Mouse (Mus musculus): ENCODE results near the gene 1700010I14Rik. TPM values are rescaled to one million over a fixed set of nuclear protein-coding genes. Genes with fewer than 3 reads are reported as not detected.

1700010I14Rik gene
- total and polyA plus RNA-seq, 3 experiments = 0.23 to 2.2 TPM; not detected in 1

DNA sequence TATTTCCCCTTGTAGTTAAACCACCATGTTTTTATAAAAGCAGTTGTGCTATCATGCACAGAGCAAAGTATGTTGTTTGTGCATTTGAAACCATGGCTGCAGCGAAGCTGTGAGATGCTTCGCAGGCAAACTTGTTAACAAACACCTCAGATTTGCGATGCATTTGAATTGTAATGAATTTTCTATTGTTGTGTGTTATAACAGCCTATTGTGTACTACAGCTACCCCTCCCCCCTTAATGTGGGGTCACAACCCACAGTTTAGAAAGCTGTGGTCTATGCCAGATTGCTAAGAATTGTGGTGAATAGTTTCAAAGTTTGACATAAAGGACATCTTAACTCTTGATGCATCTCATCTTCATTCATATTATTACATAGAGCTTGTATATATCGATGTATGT is 27.7 kb upstream of the 1700010I14Rik start:
- Histone ChIP-seq H3K4me3 (ENCODE audit: control insufficient read depth in 1 of 2, insufficient read depth in 1 of 2, low read depth in 2 of 2, low read length in 2 of 2) (no peak overlapping the region), H3K9ac (ENCODE audit: control insufficient read depth, low read depth, low read length, poor library complexity, severe bottlenecking) (no peak overlapping the region), H3K4me1 (ENCODE audit: control insufficient read depth in 1 of 2, insufficient read depth in 2 of 2, low read length in 2 of 2) (no peaks in the 10 kb centered on the region), H3K9me3 (replicated peaks; ENCODE audit: insufficient read depth, low read length) (no peaks in the 10 kb centered on the region), H3K79me2 (ENCODE audit: control insufficient read depth, insufficient read depth, low read length, poor library complexity) (no peaks in the 10 kb centered on the region), H3K27me3 (ENCODE audit: control insufficient read depth in 1 of 2, insufficient read depth in 2 of 2, low read length in 2 of 2) (no peaks in the 10 kb centered on the region), H3K36me3 (ENCODE audit: control insufficient read depth in 1 of 2, insufficient read depth in 2 of 2, low read length in 2 of 2) (no peaks in the 10 kb centered on the region), H3K27ac (ENCODE audit: control insufficient read depth, low read depth, low read length) (no peak overlapping the region)
- no peak for TF ChIP-seq KAT2A (conservative IDR thresholded peaks at IDR 0.05; ENCODE audit: low read depth, low read length)
- TF ChIP-seq UBTF (IDR thresholded peaks at IDR 0.05; ENCODE audit: borderline replicate concordance, insufficient read depth, low read depth, low read length) = no peak
- TF ChIP-seq MAZ (IDR thresholded peaks at IDR 0.05; ENCODE audit: low read depth, low read length) = no peak
- no peak for TF ChIP-seq HCFC1 (IDR thresholded peaks at IDR 0.05; ENCODE audit: low read depth, low read length)
- no peak for TF ChIP-seq E2F4 (IDR thresholded peaks at IDR 0.05; ENCODE audit: borderline replicate concordance, low read depth, low read length)
- no peak for TF ChIP-seq POLR2AphosphoS5 (IDR thresholded peaks at IDR 0.05; ENCODE audit: borderline replicate concordance, low read depth, low read length)
- no peak for TF ChIP-seq JUND (IDR thresholded peaks at IDR 0.05; ENCODE audit: low read depth, low read length)
- no peak for TF ChIP-seq RAD21 (IDR thresholded peaks at IDR 0.05; ENCODE audit: low read depth, low read length)
- no peak for TF ChIP-seq CHD1 (IDR thresholded peaks at IDR 0.05; ENCODE audit: low read depth, low read length)
- no peak for TF ChIP-seq POLR2A (IDR thresholded peaks at IDR 0.05; ENCODE audit: control insufficient read depth in 1 of 2, insufficient read depth in 1 of 2, low read depth in 1 of 2, low read length in 2 of 2, poor library complexity in 1 of 2)
- TF ChIP-seq TCF12 (IDR thresholded peaks at IDR 0.05; ENCODE audit: low read depth, low read length) = no peak
- TF ChIP-seq EP300 (IDR thresholded peaks at IDR 0.05; ENCODE audit: low read depth in 1 of 2, low read length in 2 of 2) = no peak
- no peak for TF ChIP-seq MAFK (IDR thresholded peaks at IDR 0.05; ENCODE audit: borderline replicate concordance, low read depth, low read length)
- TF ChIP-seq SIN3A (IDR thresholded peaks at IDR 0.05; ENCODE audit: low read length) = no peak
- TF ChIP-seq NELFE (IDR thresholded peaks at IDR 0.05; ENCODE audit: low read depth, low read length) = no peak
- no peak for DNase-seq (ENCODE audit: low read depth, low spot score)

DNA sequence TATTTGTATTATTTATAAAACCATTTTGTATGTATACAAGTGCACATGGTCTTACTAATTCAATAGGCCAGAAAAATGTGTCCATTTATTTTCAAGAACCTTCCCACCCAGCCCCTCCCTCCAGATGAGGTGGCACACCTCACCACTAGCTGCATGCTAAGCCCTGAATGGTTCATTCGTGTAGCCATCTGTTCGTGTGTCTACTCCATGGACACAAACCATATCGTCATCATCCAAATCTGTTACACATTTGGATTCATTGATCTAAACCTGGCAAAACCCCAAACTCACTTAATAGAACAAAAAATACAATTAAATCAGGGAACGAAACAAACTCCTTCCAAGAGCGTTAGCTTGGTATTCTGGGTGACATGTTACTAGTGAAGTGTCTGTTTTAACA is 27.0 kb upstream of the 1700010I14Rik start:
- DNase-seq (ENCODE audit: low read depth, low spot score) = no peak
- H3K27me3 ChIP-seq (ENCODE audit: control insufficient read depth in 1 of 2, insufficient read depth in 2 of 2, low read length in 2 of 2) = no peaks in the 10 kb centered on the region
- H3K9me3 ChIP-seq (replicated peaks; ENCODE audit: insufficient read depth, low read length) = no peaks in the 10 kb centered on the region
- no peaks in the 10 kb centered on the region for H3K36me3 ChIP-seq (ENCODE audit: control insufficient read depth in 1 of 2, insufficient read depth in 2 of 2, low read length in 2 of 2)
- H3K27ac ChIP-seq (ENCODE audit: control insufficient read depth, low read depth, low read length) = no peak overlapping the region
- no peak for TF ChIP-seq POLR2AphosphoS2 (IDR thresholded peaks at IDR 0.05; ENCODE audit: low read length)
- TF ChIP-seq SIN3A (IDR thresholded peaks at IDR 0.05; ENCODE audit: low read length) = no peak
- TF ChIP-seq JUND (IDR thresholded peaks at IDR 0.05; ENCODE audit: low read depth, low read length) = no peak
- no peak for TF ChIP-seq TBP (IDR thresholded peaks at IDR 0.05; ENCODE audit: low read depth, low read length)
- no peak for TF ChIP-seq ZNF384 (IDR thresholded peaks at IDR 0.05; ENCODE audit: low read depth, low read length)
- no peak for TF ChIP-seq KAT2A (conservative IDR thresholded peaks at IDR 0.05; ENCODE audit: low read depth, low read length)
- TF ChIP-seq TCF12 (IDR thresholded peaks at IDR 0.05; ENCODE audit: low read depth, low read length) = no peak
- H3K4me1 ChIP-seq (ENCODE audit: control insufficient read depth in 1 of 2, insufficient read depth in 2 of 2, low read length in 2 of 2) = no peaks in the 10 kb centered on the region
- no peak overlapping the region for H3K9ac ChIP-seq (ENCODE audit: control insufficient read depth, low read depth, low read length, poor library complexity, severe bottlenecking)
- H3K4me3 ChIP-seq (ENCODE audit: control insufficient read depth in 1 of 2, insufficient read depth in 1 of 2, low read depth in 2 of 2, low read length in 2 of 2) = no peak overlapping the region
- H3K79me2 ChIP-seq (ENCODE audit: control insufficient read depth, insufficient read depth, low read length, poor library complexity) = no peaks in the 10 kb centered on the region
